Mouse (Mus musculus): ENCODE data around the gene Olfr141.

Olfr141 gene

DNA sequence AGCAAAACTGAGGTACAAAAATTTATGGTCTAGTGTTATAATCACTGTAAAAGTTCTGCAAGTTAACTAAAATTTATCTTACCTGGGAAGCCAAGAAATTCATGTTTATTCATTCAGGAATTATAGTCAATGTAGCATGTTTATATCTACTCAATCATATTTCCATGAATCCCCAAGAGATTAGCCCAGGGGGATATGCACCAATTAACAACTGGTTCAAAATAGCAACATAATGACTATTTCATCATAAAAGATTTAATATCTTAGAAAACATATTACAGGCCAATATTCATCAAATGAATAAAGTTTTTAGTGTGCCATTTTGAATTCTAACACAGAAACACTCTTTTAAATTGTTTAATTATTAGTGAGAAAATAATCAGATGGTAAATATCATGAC, at the start of gene Olfr141:
Gene Olfr141, minus strand, starts transcription at position 101 of the 400 bp plus-strand sequence.
- no peak for DNase-seq

DNA sequence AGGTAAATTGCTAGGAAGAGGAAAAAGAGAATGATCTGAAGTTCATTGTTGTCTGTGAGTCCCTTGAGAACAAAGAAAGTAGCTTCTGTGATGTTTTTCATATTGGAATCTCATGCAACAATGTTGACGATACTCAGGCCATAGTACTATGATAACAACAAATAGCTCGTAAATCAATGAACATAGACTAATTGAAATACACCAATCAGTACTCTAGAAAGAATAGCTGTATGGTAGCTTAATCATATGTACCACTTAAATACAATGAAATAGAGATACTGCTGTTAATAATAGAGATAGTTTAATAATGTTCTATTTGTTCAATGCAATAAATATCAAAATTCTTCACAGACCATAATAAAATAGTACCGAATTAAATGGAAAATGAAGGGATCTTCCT, 41.8 kb upstream of the Olfr141 start, which contains the start of gene Olfr1095:
Gene Olfr1095, minus strand, starts transcription at position 101 of the 400 bp plus-strand sequence.
- DNase-seq = no peak

DNA sequence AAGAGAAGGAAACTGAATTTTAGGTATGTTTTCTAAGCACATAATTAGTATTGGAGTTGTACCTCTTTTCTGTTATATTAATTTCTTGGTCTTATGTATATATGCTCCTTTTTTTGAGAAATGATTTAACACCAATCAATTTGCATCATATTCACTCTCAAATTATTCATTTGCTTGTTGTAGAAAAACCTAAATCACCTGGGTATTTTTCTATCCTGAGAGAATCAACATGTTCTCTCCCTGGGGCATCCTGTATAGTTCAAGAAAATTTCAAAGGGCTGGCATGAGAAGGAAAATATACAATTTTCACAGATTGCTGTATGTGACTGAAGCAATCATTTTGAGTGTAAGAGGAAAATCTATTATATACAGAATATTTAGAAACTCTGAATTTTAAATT, 14.5 kb upstream of the Olfr141 start, which contains the start of gene Olfr1094:
Gene Olfr1094, plus strand, starts transcription at position 301 of the 400 bp plus-strand sequence.
- DNase-seq = no peak

DNA sequence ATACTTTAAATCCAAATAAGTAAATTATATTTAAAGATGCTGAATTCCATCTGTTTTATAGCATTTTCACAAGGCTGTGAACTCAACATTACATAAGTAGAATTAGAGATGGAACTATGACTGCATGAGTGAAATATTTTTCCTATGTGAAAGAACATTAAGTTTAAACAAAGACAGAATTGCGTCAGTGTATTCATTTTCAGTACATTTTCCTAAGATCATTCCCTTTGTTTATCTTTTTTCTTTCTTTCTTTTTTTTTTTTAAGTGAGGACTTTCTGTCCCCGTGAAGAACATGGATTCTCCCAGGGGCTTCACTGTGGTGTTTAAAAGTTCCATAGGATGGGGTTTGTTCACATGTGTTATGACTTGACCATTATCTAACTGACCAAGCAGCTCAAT, 27.6 kb downstream of the Olfr141 start, which contains the start of gene Olfr1093:
Gene Olfr1093, plus strand, starts transcription at position 301 of the 400 bp plus-strand sequence.
- DNase-seq = no peak

DNA sequence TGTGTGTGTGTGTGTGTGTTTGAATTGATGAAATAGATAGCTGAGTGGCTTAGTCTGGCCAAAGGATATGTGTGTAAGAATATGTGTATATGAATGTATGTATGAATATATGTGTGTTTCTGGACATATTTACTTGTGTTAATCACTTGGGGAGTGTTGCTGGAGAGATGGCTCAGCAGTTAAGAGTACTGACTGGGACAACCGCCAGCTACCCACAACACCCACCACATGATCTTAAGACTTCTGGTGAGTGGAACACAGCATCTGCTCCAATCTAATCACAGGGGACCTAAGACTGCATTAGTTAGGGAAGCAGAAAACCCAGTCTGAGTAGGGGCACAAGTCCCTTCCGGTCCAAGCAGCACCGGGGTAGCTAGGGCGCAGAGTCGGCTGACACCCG, 48.8 kb downstream of the Olfr141 start:
- DNase-seq = no peak

DNA sequence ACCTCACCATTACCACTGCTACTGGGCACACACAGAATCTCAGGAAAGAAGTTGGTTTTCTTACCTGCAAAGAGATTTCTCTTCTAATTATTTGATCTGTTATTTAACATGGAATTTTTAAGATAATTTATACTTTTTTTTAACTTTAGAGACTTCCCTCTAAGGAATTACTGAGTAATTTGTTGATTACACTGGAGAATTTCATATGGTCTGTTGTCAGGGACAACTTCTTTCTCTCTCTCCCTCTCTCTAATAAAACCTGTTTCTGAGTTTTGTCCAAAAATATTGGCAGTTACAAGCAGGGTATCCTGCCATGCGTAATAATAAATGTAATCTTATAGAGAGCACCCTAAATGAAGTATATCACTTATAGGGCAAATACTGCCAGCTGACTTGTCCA, 50.9 kb downstream of the Olfr141 start, which contains the start of gene Olfr1090:
Gene Olfr1090, minus strand, starts transcription at position 101 of the 400 bp plus-strand sequence.
- no peak for DNase-seq

All from retina, postnatal 1 day (tissue).